Mouse (Mus musculus): ENCODE results near the gene Vamp2. TPM values are rescaled to one million over a fixed set of nuclear protein-coding genes. Genes with fewer than 3 reads are reported as not detected.

The Vamp2 gene
- polyA plus RNA-seq, 1 experiment from 2014 or later = 63.1 TPM

GRCm38 (mm10) chr11:69118765-69119164 lies 30.5 kb downstream of the Vamp2 start:
- no peaks in the 10 kb centered on the region for H3K36me3 ChIP-seq
- WGBS = under 1% methylated on average over 15 of the region's 15 CpGs
- H3K9me3 ChIP-seq (replicated peaks) = no peaks in the 10 kb centered on the region
- peak overlapping the region; percentile 87 for H3K4me3 ChIP-seq
- DNase-seq (ENCODE audit: low spot score) = peak; percentile 82
- H3K4me1 ChIP-seq = peaks cover 63% of the 10 kb centered on the region
- peaks cover 71% of the 10 kb centered on the region for H3K27me3 ChIP-seq (ENCODE audit: low read depth, poor library complexity, severe bottlenecking)
- H3K27ac ChIP-seq (replicated peaks) = no peak overlapping the region

GRCm38 (mm10) chr11:69119446-69120155 lies 31.3 kb downstream of the Vamp2 start:
- Histone ChIP-seq H3K27me3 (ENCODE audit: low read depth, poor library complexity, severe bottlenecking) (peaks cover 63% of the 10 kb centered on the region), H3K4me1 (peaks cover 63% of the 10 kb centered on the region), H3K36me3 (no peaks in the 10 kb centered on the region), H3K27ac (replicated peaks) (no peak overlapping the region), H3K4me3 (peak overlapping the region; percentile 87), H3K9me3 (replicated peaks) (no peaks in the 10 kb centered on the region)
- DNase-seq (ENCODE audit: low spot score) = no peak
- 24% methylated on average over 14 of the region's 14 CpGs for WGBS

- H3K4me3 ChIP-seq = peak within 1 kb of the TSS; percentile 87
- peaks cover 55% of the 10 kb centered on the region for H3K27me3 ChIP-seq (ENCODE audit: low read depth, poor library complexity, severe bottlenecking)
- WGBS = 2% methylated on average over 27 of the region's 27 CpGs
Measured at GRCm38 (mm10) chr11:69120221-69121000, 32.1 kb downstream of the Vamp2 start, which contains the start of gene Hes7. Gene Hes7, plus strand, starts transcription at chr11:69120404.

GRCm38 (mm10) chr11:69121001-69121740 lies 32.9 kb downstream of the Vamp2 start:
- H3K27me3 ChIP-seq (ENCODE audit: low read depth, poor library complexity, severe bottlenecking) = peaks cover 50% of the 10 kb centered on the region
- peak overlapping the region; percentile 87 for H3K4me3 ChIP-seq
- H3K9me3 ChIP-seq (replicated peaks) = no peaks in the 10 kb centered on the region
- H3K4me1 ChIP-seq = peaks cover 72% of the 10 kb centered on the region
- H3K36me3 ChIP-seq = no peaks in the 10 kb centered on the region
- DNase-seq (ENCODE audit: low spot score) = peak; percentile 63
- H3K27ac ChIP-seq (replicated peaks) = peak overlapping the region; percentile 84; the same call in 1 of the 2 replicates
- 1% methylated on average over 33 of the region's 33 CpGs for WGBS

More at GRCm38 (mm10) chr11:69120221-69121000, 32.1 kb downstream of the Vamp2 start, which contains the start of gene Hes7:
- no peaks in the 10 kb centered on the region for H3K36me3 ChIP-seq
- peak; percentile 70 for DNase-seq (ENCODE audit: low spot score)
- H3K27ac ChIP-seq (replicated peaks) = peak within 1 kb of the TSS; percentile 84; the same call in 1 of the 2 replicates
- H3K4me1 ChIP-seq = peaks cover 64% of the 10 kb centered on the region
- no peaks in the 10 kb centered on the region for H3K9me3 ChIP-seq (replicated peaks)

GRCm38 (mm10) chr11:69121741-69122335 lies 33.5 kb downstream of the Vamp2 start:
- peak; percentile 71 for DNase-seq (ENCODE audit: low spot score)
- peaks cover 50% of the 10 kb centered on the region for H3K27me3 ChIP-seq (ENCODE audit: low read depth, poor library complexity, severe bottlenecking)
- H3K27ac ChIP-seq (replicated peaks) = peak overlapping the region; percentile 84
- H3K36me3 ChIP-seq = no peaks in the 10 kb centered on the region
- H3K9me3 ChIP-seq (replicated peaks) = no peaks in the 10 kb centered on the region
- H3K4me1 ChIP-seq = peaks cover 75% of the 10 kb centered on the region
- peak overlapping the region; percentile 87 for H3K4me3 ChIP-seq
- WGBS = under 1% methylated on average over 32 of the region's 32 CpGs

- H3K36me3 ChIP-seq = no peaks in the 10 kb centered on the region
- peak; percentile 92 for DNase-seq (ENCODE audit: low spot score)
- H3K27ac ChIP-seq (replicated peaks) = peak within 1 kb of the TSS; percentile 84
- H3K4me3 ChIP-seq = peak within 1 kb of the TSS; percentile 87
- under 1% methylated on average over 66 of the region's 66 CpGs for WGBS
- H3K4me1 ChIP-seq = peaks cover 69% of the 10 kb centered on the region
- H3K27me3 ChIP-seq (ENCODE audit: low read depth, poor library complexity, severe bottlenecking) = peaks cover 51% of the 10 kb centered on the region
- H3K9me3 ChIP-seq (replicated peaks) = no peaks in the 10 kb centered on the region
Measured at GRCm38 (mm10) chr11:69122336-69122951, 34.2 kb downstream of the Vamp2 start, which contains the start of gene 9130213A22Rik. Gene 9130213A22Rik, minus strand, starts transcription at chr11:69122589.

GRCm38 (mm10) chr11:69123056-69123692 lies 34.9 kb downstream of the Vamp2 start:
- H3K27me3 ChIP-seq (ENCODE audit: low read depth, poor library complexity, severe bottlenecking) = peaks cover 57% of the 10 kb centered on the region

GRCm38 (mm10) chr11:69123693-69124497 lies 35.6 kb downstream of the Vamp2 start:
- H3K4me3 ChIP-seq = peak overlapping the region; percentile 87
- H3K4me1 ChIP-seq = peaks cover 58% of the 10 kb centered on the region
- peak; percentile 95 for DNase-seq (ENCODE audit: low spot score)
- no peaks in the 10 kb centered on the region for H3K36me3 ChIP-seq
- no peaks in the 10 kb centered on the region for H3K9me3 ChIP-seq (replicated peaks)
- H3K27me3 ChIP-seq (ENCODE audit: low read depth, poor library complexity, severe bottlenecking) = peaks cover 57% of the 10 kb centered on the region
- under 1% methylated on average over 31 of the region's 31 CpGs for WGBS
- H3K27ac ChIP-seq (replicated peaks) = peak overlapping the region; percentile 74

More at GRCm38 (mm10) chr11:69123056-69123692, 34.9 kb downstream of the Vamp2 start:
- H3K4me1 ChIP-seq = peaks cover 63% of the 10 kb centered on the region
- peak overlapping the region; percentile 87 for H3K4me3 ChIP-seq
- H3K9me3 ChIP-seq (replicated peaks) = no peaks in the 10 kb centered on the region
- no peaks in the 10 kb centered on the region for H3K36me3 ChIP-seq
- peak overlapping the region; percentile 84 for H3K27ac ChIP-seq (replicated peaks)
- peak; percentile 94 for DNase-seq (ENCODE audit: low spot score)
- 1% methylated on average over 28 of the region's 29 CpGs for WGBS

- peak; percentile 62 for DNase-seq (ENCODE audit: low spot score)
- peak overlapping the region; percentile 87 for H3K4me3 ChIP-seq
- H3K27ac ChIP-seq (replicated peaks) = no peak overlapping the region
- H3K27me3 ChIP-seq (ENCODE audit: low read depth, poor library complexity, severe bottlenecking) = peaks cover 54% of the 10 kb centered on the region
- peaks cover 52% of the 10 kb centered on the region for H3K4me1 ChIP-seq
- no peaks in the 10 kb centered on the region for H3K36me3 ChIP-seq
- 0% methylated on average over 3 of the region's 3 CpGs for WGBS
- no peaks in the 10 kb centered on the region for H3K9me3 ChIP-seq (replicated peaks)
Measured at GRCm38 (mm10) chr11:69124498-69124847, 36.2 kb downstream of the Vamp2 start.

- Histone ChIP-seq H3K4me3 (peak overlapping the region; percentile 87), H3K4me1 (peaks cover 45% of the 10 kb centered on the region), H3K36me3 (no peaks in the 10 kb centered on the region), H3K27me3 (ENCODE audit: low read depth, poor library complexity, severe bottlenecking) (peaks cover 54% of the 10 kb centered on the region), H3K9me3 (replicated peaks) (no peaks in the 10 kb centered on the region), H3K27ac (replicated peaks) (peak overlapping the region; percentile 71)
- WGBS = under 1% methylated on average over 24 of the region's 24 CpGs
- peak; percentile 79 for DNase-seq (ENCODE audit: low spot score)
Measured at GRCm38 (mm10) chr11:69125041-69125851, 37.0 kb downstream of the Vamp2 start.

- Histone ChIP-seq H3K4me1 (peaks cover 40% of the 10 kb centered on the region), H3K27ac (replicated peaks) (peak within 1 kb of the TSS; percentile 71), H3K27me3 (ENCODE audit: low read depth, poor library complexity, severe bottlenecking) (peaks cover 52% of the 10 kb centered on the region), H3K9me3 (replicated peaks) (no peaks in the 10 kb centered on the region), H3K4me3 (peak within 1 kb of the TSS; percentile 87), H3K36me3 (no peaks in the 10 kb centered on the region)
- 10% methylated on average over 3 of the region's 3 CpGs for WGBS
- DNase-seq (ENCODE audit: low spot score) = no peak
Measured at GRCm38 (mm10) chr11:69125852-69125918, 37.4 kb downstream of the Vamp2 start, which contains the start of gene Aloxe3. Gene Aloxe3, plus strand, starts transcription at chr11:69125896.
